Mouse (Mus musculus): Measurements from ENCODE around the gene Papolg. TPM values are rescaled to one million over a fixed set of nuclear protein-coding genes. Genes with fewer than 3 reads are reported as not detected.
"Not testable (repeated sequence)": the region's sequence is repeated elsewhere in the genome, so short reads cannot be mapped to it uniquely, and the experiment has no call there.

The Papolg gene
- total RNA-seq (2021), result 1 to 10 TPM; 8.1 to 8.2 TPM
- long read RNA-seq, experiment 1, transcript Papolg-201 (22 exons, 3,747 nt), result major isoform, 7 of 8 reads
- long read RNA-seq, experiment 1, partial matches to known transcripts, result 0 of 8 reads
- long read RNA-seq, experiment 1, other reads (novel, unspliced or antisense), result 1 of 8 reads
- long read RNA-seq, experiment 2, transcript Papolg-201 (22 exons, 3,747 nt), result major isoform, 5 of 5 reads
- long read RNA-seq, experiment 2, partial matches to known transcripts, result 0 of 5 reads
- long read RNA-seq, experiment 2, other reads (novel, unspliced or antisense), result 0 of 5 reads

DNA sequence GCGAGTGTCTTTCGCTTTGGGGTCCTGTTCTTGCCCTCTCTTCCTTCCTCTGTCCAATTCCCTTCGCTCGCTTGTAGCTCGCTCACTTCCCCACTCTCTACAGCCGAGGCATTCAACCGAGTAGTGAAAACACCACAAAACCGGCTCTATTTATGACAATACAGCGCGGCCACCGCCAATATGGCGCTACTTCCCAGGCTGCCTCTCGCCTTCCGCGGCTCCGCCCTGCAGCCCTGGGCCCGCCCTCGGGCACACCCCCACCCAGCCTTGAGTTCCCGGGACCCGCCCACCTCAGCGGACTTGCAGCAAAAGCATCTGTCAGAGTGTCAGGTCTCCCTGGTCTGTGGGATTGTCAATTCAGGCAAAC is at the start of gene Papolg:
Gene Papolg, minus strand, starts transcription at position 194 of the 367 bp plus-strand sequence.
- intact Hi-C loops (cut with DNase I), result no loop called here
- peak; percentile 90 to 94 for DNase-seq

DNA sequence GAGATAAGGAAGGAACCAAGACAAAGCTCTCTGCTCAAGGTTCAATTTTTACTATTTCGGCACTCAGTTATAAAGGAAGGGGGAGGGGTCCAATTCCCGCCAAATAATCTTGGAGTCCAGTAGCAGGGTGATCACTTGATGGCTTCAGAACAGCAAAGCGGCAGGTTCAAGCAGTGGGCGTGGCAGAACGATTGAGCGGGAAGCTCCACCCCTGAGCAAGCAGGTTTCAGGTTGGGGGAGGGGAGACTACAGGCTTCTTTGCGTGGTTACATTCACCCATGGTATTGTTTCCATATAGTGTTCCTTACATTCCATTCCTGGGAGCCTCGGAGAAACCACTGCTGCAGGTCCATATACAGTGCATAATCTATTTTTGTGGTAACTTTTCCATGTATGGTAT is 33.1 kb upstream of the Papolg start:
- intact Hi-C loops (cut with DNase I); DNase-seq: not testable (repeated sequence)

DNA sequence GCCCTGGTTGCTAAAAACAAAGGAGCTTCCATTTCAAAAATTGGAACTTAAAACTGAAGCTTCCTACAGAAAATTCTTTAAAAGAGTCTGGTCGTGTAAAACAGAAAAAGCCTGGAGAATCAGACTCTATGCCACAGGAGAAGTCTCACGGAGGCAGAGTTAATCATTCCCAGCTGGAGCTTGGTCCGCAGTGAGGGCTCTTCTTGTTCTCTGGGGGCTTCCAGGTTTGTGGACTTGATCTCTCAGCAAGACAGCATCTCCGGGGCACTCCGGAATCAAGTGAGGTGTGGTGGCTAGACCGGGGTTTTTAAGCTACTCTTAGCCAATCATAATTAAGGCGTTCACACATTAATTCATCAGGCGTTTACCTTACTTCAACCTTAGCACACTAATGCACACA is 32.6 kb upstream of the Papolg start:
- DNase-seq, result no peak
- intact Hi-C loops (cut with DNase I), result no loop called here

DNA sequence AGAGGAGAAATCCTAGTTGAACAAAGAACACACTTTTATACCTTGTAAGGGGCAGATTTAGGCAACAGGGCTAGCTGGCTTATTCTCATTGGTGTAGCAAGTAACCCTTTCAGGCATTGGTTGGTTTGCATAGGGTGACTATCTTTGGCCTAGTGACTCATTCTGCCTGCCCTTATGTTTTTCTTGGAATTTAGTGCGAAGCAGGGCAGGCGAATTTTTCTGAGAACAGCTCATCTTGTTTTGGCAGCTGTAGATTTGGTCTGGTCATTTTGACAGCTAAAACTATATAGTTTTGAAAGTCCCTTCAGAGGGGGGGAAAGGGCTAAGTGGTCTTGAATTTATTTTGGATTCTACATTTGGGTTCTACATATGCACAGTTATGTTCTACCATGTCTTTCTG is 18.8 kb upstream of the Papolg start:
- DNase-seq; intact Hi-C loops (cut with DNase I): not testable (repeated sequence)

DNA sequence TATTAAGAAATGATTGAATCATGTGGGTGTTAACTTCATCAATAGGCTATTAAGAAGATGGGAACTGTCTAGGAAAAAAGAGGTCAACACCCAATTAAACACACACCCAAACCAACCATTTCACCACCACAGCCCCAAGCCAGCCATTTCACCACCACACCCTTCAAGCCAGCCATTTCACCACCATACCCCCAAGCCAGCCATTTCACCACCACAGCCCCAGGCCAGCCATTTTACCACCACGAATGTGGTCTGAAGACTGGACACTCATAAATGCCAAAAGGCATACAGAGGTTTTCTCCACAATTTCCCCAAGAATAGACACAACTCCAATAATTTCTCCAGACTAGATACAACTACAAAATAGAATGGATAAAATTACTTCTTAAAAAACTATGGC is 8.9 kb upstream of the Papolg start:
- DNase-seq, result no peak
- intact Hi-C loops (cut with DNase I), result no loop called here

DNA sequence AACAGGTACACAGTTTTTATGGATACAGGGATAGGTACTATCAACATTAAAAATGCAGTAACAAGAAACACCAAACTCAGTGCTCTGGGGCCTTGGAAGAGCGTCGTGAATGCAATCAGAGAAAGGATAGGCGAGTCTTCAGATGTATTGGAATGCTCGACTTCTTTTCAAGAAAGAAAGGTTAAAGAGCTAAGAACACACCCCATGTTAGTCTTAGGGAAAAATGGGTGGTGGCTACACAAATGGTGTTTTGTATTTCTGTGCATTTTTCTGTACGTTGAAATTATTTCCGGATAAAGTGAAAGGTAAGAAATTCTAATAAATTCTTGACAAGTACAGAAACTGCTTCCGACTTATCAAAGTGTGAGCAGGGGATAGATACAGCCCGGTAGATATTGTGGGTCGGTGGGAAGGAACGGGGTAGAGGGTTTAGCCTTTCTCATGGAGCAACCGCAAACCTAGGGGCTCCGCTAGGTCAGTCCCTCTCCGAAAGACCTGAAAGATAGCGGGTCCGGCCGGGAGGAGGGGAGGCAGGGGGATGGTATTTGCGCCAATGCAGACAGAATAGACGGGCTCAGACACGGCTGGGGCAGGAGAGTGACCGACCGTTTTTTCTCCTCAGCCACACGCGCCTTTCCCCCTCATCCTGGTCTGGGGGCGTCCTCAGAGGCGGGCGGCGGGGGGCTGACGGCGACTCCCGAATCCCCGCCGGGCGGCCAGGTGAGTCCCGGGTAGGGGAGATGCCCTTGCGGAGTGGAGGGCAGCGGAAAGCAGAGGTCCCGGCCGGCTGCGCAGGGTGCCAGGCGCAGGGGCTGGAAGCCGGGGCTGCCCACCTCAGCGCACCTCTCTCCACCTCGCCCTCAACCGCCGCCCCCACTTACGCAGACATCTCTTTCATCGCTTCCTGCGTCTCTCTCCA is 653 bp downstream of the Papolg start:
- peak in 1 of 2 experiments; percentile 14 for DNase-seq
- intact Hi-C loops (cut with DNase I), result no loop called here

DNA sequence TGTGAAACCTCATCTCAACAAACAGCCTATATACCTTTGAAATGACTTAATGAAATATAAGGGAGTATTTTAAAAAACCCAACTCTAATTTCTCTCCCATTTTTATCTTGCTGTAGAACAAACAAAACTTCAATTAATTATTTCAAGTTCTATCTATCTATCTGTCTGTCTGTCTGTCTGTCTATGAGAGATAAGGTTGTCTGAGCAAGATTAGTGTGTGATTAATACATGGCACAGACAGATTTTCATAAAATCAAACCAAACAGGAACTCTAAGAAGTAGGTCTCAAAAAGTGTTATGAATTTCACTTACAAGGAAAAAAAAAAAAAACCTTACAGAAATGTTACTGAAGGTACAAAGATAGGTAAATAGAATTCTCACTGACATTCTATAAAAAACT is 1.5 kb downstream of the Papolg start:
- no peak for DNase-seq
- intact Hi-C loops (cut with DNase I), result no loop called here

DNA sequence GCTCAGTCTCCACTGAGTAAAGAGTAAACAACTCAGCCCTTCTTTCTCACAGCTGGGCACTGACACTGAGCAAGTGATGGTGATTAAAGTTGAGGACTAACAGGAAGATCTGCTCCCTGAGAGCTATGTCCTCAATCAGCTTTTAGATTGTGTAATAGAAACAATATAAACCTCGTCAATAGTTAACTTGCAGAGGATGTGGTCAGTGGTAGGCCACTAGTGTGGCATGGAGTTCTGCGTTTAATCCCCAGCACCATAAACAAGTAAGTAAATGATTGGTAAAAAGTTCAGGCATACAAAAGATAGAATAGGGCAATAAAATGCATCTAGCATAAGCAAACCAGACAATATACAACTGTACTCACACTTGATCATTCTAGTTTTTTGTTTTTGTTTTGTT is 30.7 kb downstream of the Papolg start:
- no peak for DNase-seq
- intact Hi-C loops (cut with DNase I), result no loop called here

DNA sequence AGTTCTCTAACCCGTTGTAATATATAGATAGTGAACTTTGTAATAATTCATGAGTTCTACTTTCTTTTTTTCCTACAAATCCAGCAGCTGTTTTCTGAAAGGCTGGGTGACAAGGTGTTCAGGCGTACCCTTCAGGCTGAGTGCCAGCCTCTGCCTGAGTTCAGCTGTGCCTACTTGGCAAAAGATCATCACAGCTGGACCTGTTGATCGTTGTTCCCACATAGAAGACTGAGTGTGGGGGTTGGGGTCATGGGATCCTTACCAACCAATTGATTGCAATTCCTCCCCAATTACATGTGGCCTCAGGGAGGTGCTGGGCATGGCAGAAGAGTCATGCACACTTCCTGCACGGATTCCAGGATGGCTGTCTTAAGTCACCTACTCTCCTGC is 38.3 kb downstream of the Papolg start:
- intact Hi-C loops (cut with DNase I), result loop anchor here (10.0 kb wide), 2 partner anchors 98 to 182 kb away; no protein-coding TSS in a partner anchor
- DNase-seq, result no peak

DNA sequence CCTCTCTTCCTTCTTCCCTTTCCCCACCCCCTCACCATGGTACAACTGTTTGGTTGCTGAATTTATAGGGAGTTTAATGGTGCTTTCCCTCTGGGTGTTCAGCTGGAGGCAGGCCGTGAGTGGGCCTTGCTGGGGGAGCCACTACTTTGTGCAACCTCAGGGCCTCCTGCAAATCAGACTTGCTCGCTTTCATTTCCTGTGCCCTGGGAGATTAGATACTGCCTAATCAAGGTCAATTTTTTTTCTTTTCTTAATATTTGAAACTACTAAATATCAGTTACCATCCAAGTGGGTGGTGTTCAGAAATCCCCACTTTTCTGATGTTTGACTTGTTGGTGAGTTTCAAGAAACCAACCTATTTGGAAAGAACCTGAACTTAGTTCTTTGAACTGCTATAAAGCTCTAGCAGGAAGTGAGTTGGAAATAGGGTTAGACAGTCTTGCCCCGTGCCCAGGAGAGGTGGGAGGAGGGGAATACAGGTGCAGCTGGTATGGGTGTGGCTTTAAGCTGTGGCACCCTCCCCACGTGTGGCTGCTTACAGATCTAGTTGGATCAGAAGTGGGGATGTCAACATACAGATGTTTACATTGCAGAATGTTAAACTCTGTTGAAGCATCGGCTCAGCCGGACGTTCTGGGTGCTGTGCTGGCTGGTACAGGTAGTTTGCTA is 38.9 kb downstream of the Papolg start:
- no peak for DNase-seq
- intact Hi-C loops (cut with DNase I), result loop anchor here (10.0 kb wide), 2 partner anchors 99 to 181 kb away; no protein-coding TSS in a partner anchor

DNA sequence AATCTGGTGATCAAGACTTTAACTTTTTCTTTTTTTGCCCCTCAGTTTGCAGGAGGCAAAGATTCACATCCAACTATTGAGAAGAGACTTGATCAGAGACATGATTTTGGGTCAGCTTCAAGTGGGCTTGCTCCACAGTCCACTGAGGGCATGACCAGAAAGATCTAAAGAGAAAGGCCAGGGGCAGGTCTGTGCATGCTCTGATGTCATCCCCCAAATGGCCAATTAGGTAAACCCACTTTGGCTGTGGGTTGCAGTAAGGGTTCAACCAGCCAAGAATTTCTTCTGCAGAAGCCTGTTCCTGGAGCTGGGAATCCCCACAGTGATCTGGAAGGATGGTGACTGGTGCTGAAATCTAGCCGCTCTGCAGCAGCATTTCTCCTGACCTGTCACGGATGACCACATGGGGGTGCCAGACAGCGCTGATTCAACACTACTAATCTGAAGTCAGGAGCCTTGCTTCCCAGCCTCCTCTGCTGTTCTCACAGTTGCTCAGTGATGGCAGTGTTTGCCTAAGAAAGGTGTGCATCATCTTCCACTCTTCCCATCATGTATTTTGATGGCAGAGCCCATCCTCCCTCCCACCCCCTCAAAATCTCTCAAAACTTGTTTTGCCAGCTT is 39.8 kb downstream of the Papolg start:
- intact Hi-C loops (cut with DNase I), result loop anchor here (10.0 kb wide), 2 partner anchors 100 to 180 kb away; no protein-coding TSS in a partner anchor
- peak; percentile 62 to 76 for DNase-seq

DNA sequence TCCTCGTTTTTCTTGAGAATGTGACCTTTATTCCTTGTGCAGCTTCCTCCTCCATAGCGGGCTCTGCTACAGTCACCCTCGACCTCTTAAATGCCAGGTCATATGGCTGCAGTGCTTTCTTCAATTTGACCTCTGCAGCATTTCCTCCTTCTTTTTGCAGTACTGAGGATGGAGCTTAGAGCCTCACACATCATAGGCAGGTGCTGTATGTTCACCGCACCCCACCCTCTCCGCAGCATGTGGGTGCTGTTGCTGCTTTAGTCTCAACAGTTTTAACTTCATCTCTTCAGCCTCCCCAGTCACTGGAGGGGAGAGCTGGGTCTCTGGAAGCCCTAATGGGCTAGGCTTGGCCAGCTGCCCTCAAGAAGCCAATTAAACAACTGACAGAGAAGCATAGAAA is 41.7 kb downstream of the Papolg start:
- no peak for DNase-seq
- intact Hi-C loops (cut with DNase I), result loop anchor here (10.0 kb wide), 2 partner anchors 101 to 179 kb away; no protein-coding TSS in a partner anchor

DNA sequence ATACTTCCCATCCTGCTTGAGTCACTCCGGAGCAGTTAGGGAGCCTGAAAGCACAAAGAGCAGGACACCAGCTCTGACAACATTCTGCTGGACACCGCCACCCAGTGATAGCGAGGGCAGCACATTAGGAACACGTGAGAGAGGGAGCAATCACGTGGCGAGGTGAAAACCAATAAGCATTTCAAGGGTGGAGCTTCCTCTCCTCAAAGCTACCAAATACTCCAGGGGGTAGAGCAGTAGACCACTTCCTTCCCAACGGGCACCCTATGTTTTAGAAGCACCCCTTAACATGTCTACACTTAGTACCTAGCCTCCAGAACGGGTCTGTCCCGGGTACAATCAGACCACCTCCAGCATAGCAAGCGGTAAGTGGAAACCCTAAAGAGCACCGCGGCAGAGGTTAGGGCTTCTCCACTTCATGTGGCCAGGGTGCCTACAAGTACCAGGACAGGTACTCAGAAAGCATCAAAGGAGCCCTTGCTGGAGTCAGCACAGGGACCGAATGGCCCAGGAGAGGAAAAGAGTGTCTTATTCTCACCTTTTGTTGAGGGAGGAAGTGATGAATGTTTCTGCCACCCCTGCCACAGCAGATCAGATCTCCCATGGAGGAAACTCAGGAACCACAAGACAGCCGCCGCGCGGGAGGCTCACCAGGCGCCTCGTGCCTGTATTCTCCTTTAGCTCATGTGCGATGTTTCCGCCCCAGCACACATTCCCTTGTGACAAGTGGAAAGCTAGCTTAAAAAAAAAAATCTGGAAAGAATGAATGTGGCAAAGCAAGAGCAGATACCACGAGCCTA is 48.8 kb downstream of the Papolg start:
- no peak for DNase-seq
- intact Hi-C loops (cut with DNase I), result no loop called here

DNA sequence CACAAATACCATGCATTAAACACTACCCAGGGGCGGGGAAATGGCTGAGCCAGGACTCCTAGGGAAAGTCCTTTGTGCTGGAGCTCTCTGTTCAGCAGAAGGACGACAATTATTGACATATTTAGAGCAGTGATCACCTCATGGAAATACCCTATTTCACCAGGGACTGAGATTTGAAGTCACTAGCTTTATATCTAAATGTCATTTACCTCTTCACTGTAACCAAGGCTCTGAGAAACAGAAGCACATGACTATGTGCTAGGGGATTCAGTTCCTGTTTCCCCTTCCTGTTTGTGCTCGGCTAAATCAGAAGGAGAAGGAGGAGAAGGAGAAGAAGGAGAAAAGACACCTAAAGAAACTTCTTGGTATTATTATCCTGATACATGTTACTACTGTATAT is 71.8 kb downstream of the Papolg start:
- no peak for DNase-seq
- intact Hi-C loops (cut with DNase I), result no loop called here

DNA sequence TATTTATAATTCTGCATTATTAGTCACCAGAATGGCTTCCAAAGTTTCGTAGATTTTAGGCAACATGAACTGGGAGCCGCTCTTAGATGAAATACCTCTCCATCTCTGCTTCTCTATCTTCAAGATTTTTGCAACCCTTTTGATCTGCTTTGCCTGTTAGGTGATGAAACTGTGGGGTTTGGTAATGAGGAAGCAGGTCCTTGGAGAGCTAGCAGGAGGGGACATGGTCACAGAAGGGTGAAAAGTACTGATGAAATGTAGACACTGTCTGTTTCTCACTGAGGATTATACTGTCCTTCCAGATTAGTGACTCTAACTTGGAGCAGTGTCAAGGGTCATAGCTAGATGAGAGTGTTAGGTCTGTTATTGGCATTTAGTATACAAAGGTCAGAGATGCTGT is 73.4 kb downstream of the Papolg start:
- DNase-seq, result no peak
- intact Hi-C loops (cut with DNase I), result no loop called here

DNA sequence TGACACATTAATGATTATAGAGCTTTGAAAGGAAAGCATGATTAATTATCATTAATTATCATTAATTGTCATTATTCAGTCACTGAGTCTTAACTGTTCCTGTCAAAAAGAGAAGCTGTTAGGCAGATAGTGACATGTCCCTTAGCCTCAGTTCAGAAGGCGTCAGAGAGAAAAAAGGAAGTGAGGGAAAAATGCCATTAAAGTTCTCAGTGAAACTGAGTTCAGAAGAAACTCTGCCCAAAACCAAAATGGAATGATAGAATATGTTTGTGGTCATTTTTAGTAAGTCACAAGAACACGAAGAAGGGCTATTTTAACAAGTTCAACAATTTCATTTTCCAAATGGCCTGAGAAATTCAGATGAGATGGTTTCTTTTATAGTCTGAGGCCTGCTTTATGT is 74.1 kb downstream of the Papolg start:
- DNase-seq, result no peak
- intact Hi-C loops (cut with DNase I), result no loop called here

DNA sequence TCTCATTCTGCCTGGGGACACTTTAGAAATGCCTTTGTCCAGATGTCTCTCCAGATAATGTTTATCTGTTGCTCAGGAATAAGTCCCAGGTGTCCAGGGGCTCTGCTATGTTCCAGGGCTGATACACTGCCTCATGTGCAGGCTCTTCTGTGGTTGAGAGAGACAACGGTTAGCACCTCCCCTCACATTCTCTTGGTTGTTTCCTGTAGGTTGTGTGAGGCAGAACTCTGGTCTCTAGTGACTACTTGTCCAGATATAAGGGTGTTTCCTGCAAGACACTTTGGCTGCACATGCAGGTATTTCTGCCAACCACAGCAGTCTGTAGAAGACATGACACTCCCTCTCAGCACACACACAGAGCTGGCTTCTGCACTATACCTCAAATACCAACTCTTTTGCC is 76.3 kb downstream of the Papolg start:
- intact Hi-C loops (cut with DNase I), result no loop called here
- no peak for DNase-seq

Data from heart, postnatal 14 days (tissue).